Mouse (Mus musculus): ENCODE measurements around the gene Olfr1039.
"Not testable (repeated sequence)": the region's sequence is repeated elsewhere in the genome, so short reads cannot be mapped to it uniquely, and the experiment has no call there.

Olfr1039 gene

DNA sequence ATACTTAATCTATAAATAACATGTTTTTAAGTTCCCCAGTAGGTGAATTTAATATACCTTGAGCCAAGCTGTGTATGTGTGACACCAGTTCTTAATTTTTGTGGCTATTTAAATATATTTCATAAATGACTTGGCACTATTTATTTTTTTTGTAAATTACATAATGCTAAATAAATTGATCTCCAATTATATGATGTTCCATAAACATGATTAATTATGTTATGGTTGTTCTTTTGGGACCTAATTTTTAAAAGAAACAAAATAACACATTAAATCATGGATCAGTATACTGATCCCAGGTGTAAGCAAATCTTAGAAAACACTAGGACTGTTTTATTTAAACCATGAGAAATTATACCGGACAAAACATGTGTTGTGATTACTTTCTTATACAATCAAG lies at the start of gene Olfr1039:
TSS of gene Olfr1039 (minus strand) at position 101 of the 400 bp plus-strand sequence.
- DNase-seq (ENCODE audit: low spot score in 2 of 2): no peak

DNA sequence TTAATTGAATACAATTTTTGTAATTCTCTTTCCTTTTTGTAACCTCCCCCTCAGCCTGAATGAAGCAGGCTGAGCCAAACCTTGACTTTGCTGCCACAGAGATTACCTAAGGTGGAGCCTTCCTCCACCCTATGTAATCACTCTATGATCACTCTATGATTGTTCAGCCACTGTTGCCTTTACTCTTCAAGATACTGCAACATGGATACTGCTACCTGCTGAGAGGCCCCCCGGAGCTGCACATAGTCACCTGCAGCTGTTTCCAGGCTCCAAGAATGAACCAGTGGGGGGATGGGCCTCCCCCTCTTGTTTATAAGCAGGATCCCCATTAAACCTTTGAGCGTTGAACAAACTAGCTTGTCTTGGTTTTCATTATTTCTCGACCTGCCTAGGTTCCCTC lies 44.2 kb upstream of the Olfr1039 start:
- DNase-seq (ENCODE audit: low spot score in 2 of 2): no peak

DNA sequence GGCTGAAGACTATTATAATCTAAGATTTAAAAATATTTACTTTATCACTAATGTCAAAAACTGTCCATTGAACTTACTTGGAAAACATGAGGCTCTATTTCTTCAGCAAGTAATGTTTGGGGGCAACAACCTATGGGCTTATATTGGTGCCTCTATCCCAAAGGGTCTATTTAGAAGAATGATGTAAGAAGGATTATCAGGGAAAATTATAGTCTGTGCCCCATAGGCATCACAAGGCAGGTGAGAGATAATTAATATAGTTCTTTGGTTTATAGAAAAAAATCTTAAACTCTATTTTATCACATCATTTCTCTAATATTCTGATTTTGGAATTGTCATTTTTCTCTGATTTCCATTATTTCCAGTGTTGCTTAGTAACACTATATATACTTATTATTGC lies 42.0 kb upstream of the Olfr1039 start, which contains the start of gene Olfr1044:
TSS of gene Olfr1044 (minus strand) at position 101 of the 400 bp plus-strand sequence.
- no peak for DNase-seq (ENCODE audit: low spot score in 2 of 2)

DNA sequence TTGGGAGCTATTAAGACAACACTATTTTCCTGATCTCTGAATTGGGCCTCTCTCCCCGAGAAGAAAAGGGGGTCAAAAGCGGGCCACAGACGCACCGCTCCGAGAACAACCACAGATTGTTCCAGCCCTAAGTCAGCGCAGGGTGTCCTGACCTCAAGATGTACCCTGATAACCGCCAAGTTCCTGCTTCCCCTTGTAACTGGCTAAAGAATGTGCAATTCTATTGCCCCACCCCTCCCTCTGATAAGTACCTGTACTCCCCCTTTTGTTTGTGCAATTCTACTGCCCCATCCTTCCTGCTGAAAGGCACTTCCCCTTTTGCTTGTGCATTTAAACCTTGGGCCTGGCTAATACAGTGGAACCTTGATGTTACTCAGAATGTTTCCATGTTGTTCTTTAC lies 39.7 kb upstream of the Olfr1039 start:
- not testable (repeated sequence) for DNase-seq (ENCODE audit: low spot score in 2 of 2)

DNA sequence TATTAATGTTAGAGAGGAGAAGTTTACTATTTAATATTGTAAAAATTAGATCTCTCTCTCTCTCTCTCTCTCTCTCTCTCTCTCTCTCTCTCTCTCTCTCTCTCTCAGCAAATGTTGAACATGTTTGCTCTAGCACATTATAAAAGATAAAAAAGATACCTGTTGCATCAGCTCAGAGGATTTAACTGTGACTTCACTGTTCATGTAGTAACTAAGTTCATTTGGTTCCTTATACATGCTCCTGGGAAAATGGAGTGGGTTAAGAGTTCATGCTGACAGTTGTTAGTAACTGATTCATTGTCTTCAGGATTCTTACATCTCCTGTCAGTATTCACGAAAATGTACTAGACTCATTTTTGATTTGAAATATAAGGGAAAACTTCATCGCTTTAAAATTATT lies 31.7 kb upstream of the Olfr1039 start, which contains the start of gene Olfr1043:
TSS of gene Olfr1043 (minus strand) at position 101 of the 400 bp plus-strand sequence.
- no peak for DNase-seq (ENCODE audit: low spot score in 2 of 2)

DNA sequence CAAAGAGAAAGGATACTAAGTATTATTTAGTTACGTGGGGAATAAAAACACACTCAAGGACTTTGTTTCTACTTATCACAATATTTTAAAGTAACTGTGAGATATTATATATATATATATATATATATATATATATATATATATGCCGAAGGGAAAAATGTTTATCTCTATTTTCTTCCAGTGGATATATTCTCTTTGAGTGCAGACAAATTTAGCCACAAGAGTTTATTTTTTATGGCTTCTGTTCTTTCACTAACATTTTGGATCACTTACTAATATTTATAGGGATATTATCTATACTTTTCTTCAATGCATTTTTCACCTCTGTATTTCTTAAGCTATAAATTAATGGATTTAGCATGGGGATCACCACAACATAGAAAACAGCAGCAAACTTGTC lies 26.0 kb upstream of the Olfr1039 start, which contains the start of gene Olfr1042:
TSS of gene Olfr1042 (minus strand) at position 101 of the 400 bp plus-strand sequence.
- DNase-seq (ENCODE audit: low spot score in 2 of 2): no peak

DNA sequence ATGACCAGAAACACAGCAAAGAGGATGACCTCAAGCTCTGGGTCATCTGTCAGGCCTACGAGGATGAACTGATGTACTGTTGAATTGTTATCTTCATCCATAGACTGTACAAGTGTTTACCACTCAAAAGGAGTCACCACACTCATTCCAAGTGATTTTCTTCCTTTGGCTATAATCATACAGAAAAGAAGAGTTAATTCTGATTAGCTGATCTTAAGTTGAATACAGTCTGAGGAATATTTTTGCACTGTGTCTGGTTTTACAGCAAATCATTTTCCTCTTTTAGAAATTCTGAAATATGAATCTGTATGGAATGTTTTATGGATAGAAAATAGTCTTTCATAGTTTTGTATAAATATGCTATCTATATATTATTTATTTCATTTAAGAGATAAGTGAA lies 10.9 kb upstream of the Olfr1039 start, which contains the start of gene Olfr1040:
TSS of gene Olfr1040 (minus strand) at position 101 of the 400 bp plus-strand sequence.
- DNase-seq (ENCODE audit: low spot score in 2 of 2): no peak

DNA sequence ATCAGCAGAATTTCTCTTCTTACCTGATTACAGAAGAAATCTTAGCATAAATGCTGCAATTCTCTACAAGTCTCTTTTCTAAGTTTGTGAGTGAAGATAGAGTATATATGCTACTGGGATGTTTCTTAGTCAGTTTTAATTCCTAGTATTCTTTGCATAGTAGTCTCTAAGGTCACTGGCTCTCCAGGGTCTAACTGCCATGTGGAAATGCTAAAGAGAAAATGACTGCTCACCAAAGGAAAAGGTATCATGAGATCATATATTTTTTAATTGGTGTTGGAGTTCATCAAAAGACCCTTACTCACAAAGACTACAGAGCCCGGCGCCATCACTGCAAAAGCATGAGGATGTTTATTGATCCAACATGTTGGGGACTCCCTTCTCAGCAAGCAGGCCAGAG lies 48.4 kb downstream of the Olfr1039 start, which contains the start of gene Olfr1037:
TSS of gene Olfr1037 (minus strand) at position 101 of the 400 bp plus-strand sequence.
- no peak for DNase-seq (ENCODE audit: low spot score in 2 of 2)

DNA sequence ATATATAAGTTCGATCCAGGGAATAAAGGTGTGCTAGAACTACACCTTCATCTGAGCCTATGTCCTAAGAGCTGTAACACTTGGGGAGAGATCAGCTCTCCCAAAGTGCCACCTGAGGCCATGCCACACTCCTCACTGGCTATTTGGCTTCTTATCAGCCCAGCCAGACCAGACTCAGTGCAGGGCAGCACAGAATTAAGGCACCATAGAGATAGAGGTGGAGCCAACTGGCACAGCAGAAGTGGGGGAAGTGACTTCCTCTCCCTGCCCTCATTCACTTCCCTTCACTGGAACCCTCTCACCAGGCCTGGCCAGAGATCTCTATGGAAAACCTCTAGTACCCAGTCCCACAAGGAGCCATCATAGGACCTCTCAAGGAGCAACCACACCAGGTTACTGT lies 55.2 kb downstream of the Olfr1039 start:
- DNase-seq (ENCODE audit: low spot score in 2 of 2): not testable (repeated sequence)
